8 mouse cellular contexts compared by ENCODE assay signal in genomic region chr4:89687961-89688803, GRCm38 (mm10). TPM values are rescaled to one million over a fixed set of nuclear protein-coding genes. Genes with fewer than 3 reads are reported as not detected.
A peak's percentile ranks its signal among the peaks of the same experiment; 100 is the strongest.
DNase-seq lines count a peak whose midpoint lies in the region; ATAC-seq and TF ChIP-seq lines count a peak whose summit lies in the region.

No protein-coding gene starts in this region.

- no peaks in the 10 kb centered on the region for H3K36me3 ChIP-seq in heart, postnatal 0 days (replicated peaks; ENCODE audit: control insufficient read depth, insufficient read depth, low read length)
- no peaks in the 10 kb centered on the region for H3K36me3 ChIP-seq in midbrain, embryonic 13.5 days

- no peaks in the 10 kb centered on the region for H3K9me3 ChIP-seq in heart, postnatal 0 days (replicated peaks; ENCODE audit: control insufficient read depth, low read length)
- H3K9me3 ChIP-seq in midbrain, embryonic 13.5 days: no peaks in the 10 kb centered on the region

- WGBS in heart, postnatal 0 days: 1% methylated on average over 75 of the region's 78 CpGs
- 1% methylated on average over 78 of the region's 78 CpGs for WGBS in midbrain, embryonic 13.5 days

- no peak overlapping the region for H3K9ac ChIP-seq in heart, postnatal 0 days (replicated peaks; ENCODE audit: low read depth, low read length)
- peak overlapping the region; percentile 65 for H3K9ac ChIP-seq in midbrain, embryonic 13.5 days (replicated peaks)

- TF ChIP-seq EP300 in heart, postnatal 0 days (IDR thresholded peaks at IDR 0.05; ENCODE audit: low read depth): no peak

- TF ChIP-seq CTCF in heart, postnatal 0 days (IDR thresholded peaks at IDR 0.05; ENCODE audit: low read depth): no peak

- peak; percentile 87 for ATAC-seq in heart, postnatal 0 days (ENCODE audit: insufficient read depth, low read depth)
- ATAC-seq in midbrain, embryonic 13.5 days: peak; percentile 86

- peak overlapping the region; percentile 61 for H3K4me2 ChIP-seq in heart, postnatal 0 days (ENCODE audit: low read depth, low read length)
- peak overlapping the region; percentile 79 for H3K4me2 ChIP-seq in midbrain, embryonic 13.5 days (replicated peaks)

- H3K27me3 ChIP-seq in heart, postnatal 0 days (ENCODE audit: control insufficient read depth, insufficient read depth, low read length): peaks cover 35% of the 10 kb centered on the region
- peaks cover 50% of the 10 kb centered on the region for H3K27me3 ChIP-seq in midbrain, embryonic 13.5 days

- no peak overlapping the region for H3K27ac ChIP-seq in heart, postnatal 0 days (ENCODE audit: low read depth)
- no peak overlapping the region for H3K27ac ChIP-seq in midbrain, embryonic 13.5 days

- H3K4me3 ChIP-seq in heart, postnatal 0 days (ENCODE audit: low read depth, low read length): peak overlapping the region; percentile 43
- H3K4me3 ChIP-seq in midbrain, embryonic 13.5 days (replicated peaks): peak overlapping the region; percentile 65

- DNase-seq in right cerebral cortex, postnatal 14 days: peak; percentile 26
- no peak for DNase-seq in right cerebral cortex, adult 2 months (ENCODE audit: low spot score in 2 of 2)
- peak; percentile 65 for DNase-seq in embryo, embryonic 11 days
- DNase-seq in heart, postnatal 0 days (ENCODE audit: low spot score): peak; percentile 28
- peak; percentile 43 for DNase-seq in kidney, postnatal 14 days
- peak; percentile 22 for DNase-seq in urinary bladder, adult 2 months (ENCODE audit: low spot score)
- DNase-seq in thymus, adult 18-20 months: no peak

- no peaks in the 10 kb centered on the region for H3K4me1 ChIP-seq in heart, postnatal 0 days (ENCODE audit: control insufficient read depth, insufficient read depth)
- peaks cover 12% of the 10 kb centered on the region for H3K4me1 ChIP-seq in midbrain, embryonic 13.5 days (replicated peaks)

RNA-seq across cellular contexts. Expression of gene Dmrta1, which starts 8.9 kb away (rescaled TPM):
- 0.31 and 0.73 TPM in 2 replicates for total RNA-seq in heart, postnatal 0 days (2014; rRNA removed; ENCODE audit: low replicate concordance)
- 0.03 and 0.07 TPM in 2 replicates for polyA plus RNA-seq in heart, postnatal 0 days (2015; fragmentation: Nextera tagmentation; extraction: Ambion mirVana)
- 0.48 and 0.69 TPM in 2 replicates for polyA plus RNA-seq in midbrain, embryonic 13.5 days (2015; fragmentation: Nextera tagmentation; extraction: Ambion mirVana)
- 0.07 and 0.28 TPM in 2 replicates for polyA plus RNA-seq in urinary bladder, adult 2 months (2012; rRNA removed)

Comparison
In these comparisons a context has a peak if more than half of its experiments do, and no peak if none do; other contexts are left out.
1. DNase-seq: peak in right cerebral cortex, postnatal 14 days (single experiment), embryo, embryonic 11 days (single experiment), heart, postnatal 0 days (single experiment), kidney, postnatal 14 days (single experiment) and urinary bladder, adult 2 months (single experiment); none in right cerebral cortex, adult 2 months (0 of 2) and thymus, adult 18-20 months (0 of 2).